Mouse (Mus musculus): ENCODE measurements around the gene Cers3.

Gene Cers3

DNA sequence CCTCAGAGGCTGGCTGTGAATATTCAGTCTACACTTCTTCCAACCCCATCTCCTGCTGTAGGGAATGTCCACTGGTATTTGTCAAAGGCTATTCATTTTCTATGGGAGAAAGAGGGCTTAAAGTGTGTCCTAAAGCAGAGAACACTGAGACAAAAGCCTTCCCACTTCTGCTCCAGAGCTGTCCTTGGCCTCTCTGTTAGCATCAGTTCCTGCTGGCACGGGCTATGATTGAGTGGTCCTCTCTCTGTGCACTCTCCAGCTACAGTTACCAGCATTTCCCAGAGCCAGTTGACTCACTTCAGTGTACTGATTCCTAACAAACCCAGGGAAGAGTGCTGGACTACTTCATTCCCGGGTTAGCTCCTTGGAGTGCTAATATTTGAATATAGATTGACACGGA, 43.2 kb downstream of the Cers3 start:
- no peak for DNase-seq

DNA sequence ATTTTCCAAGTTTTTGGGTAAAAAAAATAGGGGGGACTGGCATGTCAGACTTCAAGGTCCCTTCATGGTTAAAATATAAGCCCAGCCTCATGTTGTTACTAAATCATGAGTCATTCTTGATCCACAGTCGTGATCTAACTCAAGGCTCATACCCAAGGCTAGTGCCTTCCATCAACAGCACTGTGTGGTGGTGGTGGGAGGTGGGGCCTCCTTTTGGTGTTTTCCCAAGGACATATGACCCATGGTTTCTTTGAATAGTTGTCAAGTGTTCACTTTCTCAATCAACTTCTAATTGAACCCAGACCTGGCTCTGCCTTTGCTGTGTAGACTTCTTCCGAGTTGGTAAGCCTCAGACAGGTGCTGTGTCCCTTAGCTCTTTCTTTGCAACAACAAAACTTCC, 44.5 kb downstream of the Cers3 start:
- DNase-seq = no peak

DNA sequence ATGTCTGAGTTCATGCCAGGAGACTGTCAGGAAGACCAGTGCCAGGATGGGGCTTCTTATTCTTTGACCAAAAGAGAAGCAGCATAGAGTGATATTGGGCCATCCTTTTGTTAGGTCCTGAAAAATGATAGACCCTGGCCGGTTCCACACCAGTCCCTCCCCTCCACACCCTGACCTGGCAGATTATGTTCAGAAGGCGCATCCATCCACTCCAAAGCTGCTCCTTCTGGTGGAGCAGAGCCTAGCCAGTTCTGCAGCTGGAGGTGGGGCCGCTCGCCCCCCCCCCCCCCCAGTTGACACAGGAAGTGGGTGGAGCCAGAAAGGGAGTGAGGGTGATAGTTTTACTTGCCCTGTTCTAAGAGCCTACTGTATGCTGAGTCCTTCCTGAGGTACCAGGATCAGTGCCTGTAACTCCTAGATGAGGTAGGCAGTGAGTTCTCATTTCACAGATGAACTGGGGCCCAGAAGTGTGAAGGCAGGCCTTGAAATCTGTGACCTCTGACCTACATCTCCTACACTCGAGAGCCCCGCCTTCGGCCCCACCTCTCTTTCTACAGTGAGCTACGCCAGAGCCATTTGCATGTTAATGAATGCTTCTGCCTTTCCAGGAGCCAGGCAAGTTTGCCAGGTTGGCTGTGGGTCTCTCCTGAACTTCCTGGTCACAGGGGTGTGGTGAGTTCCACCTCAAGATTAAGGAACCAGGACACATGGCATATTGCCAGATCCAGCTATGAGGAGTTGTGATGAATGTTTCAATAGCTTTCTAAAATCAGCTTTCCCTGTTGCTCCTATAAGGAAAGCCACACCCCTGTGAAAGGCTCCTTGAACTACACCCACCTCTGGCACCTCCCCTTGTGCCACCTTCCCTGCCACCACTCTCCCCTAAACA, 46.8 kb downstream of the Cers3 start:
- peak; percentile 47 to 69 for DNase-seq

DNA sequence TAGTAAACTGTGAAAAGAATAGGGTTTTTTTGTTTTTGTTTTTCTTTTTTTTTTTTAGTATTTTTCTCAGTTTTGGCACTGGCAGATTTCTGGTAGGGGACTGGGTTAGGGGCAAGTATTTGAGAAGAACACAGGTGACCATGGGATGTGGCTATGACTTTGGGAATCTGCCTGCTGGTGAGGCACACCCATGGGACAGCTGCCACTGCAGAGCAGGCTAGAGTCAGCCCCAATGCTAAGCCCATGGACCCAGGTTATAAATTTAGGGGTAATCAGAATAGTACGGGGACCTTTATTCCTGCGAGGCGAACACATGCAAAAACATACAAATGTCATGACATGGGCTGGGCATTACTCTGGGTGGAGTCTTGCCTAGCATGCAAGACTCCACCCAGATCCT, 47.7 kb downstream of the Cers3 start:
- DNase-seq = no peak

DNA sequence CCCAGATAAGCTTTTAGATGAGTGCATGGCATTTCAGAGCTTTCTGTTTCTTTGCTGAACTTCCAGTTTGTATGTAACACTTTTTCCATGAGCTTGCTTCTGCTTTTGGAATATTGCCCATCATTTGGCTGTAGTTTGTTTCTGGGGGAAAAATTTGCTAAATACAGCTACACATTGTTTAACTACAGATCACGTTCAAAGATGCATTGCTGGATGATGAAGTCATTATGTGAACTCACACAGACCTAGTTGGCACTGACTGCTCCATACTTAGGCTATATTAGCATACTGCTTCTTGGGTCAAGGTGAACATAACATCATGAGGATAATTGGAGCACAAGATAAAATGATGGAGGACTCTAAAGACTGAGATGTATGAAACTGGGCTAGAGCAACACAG, 53.6 kb downstream of the Cers3 start:
- DNase-seq = no peak

DNA sequence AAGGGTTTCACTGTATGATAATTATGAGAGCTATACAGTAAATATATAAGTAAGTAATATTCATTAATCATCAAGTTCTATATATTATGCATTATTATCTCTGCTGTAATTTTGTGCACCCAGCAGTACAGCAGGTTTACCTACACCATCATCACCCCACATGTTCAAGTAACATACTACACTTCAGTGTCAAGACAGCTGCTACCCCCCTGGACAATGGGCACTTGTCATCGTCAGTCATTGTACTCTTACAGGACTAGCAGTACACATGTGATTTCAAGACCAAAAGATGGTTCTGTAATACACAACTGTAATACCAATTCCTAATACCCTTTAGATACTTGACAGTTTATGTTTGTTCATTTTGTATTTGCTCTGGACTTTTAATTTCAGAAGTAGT, 54.0 kb downstream of the Cers3 start:
- no peak for DNase-seq

DNA sequence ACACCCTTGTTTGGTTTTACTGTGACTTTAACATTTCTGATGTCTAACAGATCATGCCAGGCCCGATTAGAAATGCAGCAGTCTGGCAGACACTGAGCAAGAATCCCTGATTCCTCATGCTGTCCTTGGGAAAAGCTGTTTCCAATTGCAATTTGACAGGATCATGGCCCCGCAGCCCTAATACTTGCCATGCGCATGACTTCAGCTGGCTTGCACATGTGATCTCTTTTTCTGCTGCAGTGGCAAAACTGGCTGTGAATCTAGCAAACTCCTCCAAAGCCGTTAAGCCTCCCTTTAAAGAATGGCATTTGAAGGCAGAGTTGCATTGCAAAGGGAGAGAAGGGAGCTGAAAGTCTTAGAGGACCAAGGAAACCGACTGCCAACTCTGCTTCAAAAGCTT, 55.5 kb downstream of the Cers3 start:
- peak; percentile 26 to 43 for DNase-seq

DNA sequence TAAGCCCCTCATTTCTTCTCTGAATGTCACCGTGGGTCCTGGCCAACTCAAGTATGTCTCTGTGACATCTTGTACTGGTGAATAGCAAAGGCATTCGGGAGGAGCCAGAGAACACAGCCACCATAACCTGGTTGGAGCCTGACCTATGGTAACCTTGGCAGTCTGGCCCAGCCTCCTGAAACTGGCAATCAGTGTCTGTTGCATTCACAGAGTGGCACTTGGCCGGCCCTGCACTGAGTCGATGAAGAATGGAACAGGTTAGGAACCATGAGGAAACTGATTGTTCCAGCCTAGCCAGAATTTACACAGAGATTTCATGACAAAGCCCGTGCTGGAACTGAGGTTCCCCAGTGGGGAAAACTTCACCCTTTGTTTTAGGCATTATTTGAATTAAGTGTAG, 57.5 kb downstream of the Cers3 start:
- DNase-seq = no peak

DNA sequence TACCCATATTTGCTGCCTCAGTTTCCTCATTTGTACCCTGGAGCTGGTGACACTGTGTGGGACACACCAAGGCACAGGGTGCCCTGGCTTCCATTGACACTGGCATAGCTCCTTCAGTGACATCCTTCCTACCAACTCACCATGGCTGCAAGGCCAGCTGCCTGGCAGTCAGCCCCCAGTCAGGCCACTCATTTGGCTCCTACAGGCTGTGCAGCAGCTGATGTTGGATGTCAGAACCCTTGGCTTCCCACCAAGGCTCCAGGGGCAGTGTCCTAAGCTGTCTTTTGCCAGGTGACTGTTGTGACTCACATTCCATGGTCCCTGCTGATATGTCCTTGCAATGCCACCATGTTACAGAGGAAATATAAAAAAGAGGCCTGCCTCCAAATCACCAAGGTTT, 58.5 kb downstream of the Cers3 start:
- no peak for DNase-seq

DNA sequence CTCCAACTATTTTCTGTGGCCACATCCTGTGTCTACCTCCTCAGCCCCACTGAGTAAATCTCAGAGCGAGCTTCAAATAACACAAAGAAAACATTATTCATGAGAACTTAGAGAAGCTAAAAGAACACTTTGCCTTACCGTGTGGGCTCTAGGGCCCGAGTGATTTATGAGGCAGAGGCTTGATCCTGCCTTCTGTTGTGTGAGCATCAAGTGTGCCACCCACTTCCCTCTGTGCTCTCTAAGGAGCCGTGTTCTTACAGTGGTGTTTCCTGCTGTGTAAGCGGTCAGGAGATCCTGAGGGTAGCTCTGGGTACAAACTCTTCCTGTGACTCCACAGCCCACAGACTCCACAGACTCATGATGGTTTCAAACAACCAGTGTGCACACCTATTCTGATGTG, 60.5 kb downstream of the Cers3 start:
- no peak for DNase-seq

DNA sequence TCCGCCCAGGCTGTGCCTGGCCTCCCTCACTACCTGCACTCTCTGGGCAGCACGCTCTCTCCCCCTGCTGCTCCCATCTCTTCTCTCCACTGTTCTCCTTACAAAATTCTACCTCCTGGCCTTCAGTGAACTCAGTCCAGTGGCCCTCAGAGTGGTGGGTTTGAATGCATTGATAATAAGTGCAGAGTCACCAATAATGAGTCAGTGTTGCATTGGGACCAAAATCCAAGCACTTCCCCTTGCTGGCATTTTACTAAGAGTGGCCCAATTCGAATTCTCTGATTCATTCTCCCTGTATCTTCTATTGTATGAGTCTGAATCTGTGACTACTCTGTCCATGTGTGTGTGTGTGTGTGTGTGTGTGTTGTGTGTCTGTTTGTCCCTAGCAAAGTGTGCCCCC, 63.5 kb downstream of the Cers3 start:
- DNase-seq = no peak

DNA sequence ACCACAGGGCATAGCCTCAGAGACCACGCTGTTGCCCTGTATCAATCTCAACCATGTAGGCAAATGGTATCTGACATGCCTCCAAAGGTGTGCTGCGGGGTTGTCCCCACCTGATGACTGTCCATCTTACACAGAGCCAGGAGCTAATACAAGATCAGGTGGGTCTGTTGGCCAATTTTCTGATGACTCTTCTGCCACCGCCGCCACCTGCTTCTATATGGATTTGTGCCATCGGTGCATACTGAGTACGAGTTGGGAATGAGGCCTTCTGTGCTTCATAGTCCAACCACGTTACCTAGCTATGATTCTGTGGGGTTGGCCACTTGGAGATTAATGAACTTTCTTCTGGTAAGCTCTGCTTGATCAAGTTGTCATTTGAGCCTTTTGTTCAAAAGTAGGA, 67.1 kb downstream of the Cers3 start:
- no peak for DNase-seq

DNA sequence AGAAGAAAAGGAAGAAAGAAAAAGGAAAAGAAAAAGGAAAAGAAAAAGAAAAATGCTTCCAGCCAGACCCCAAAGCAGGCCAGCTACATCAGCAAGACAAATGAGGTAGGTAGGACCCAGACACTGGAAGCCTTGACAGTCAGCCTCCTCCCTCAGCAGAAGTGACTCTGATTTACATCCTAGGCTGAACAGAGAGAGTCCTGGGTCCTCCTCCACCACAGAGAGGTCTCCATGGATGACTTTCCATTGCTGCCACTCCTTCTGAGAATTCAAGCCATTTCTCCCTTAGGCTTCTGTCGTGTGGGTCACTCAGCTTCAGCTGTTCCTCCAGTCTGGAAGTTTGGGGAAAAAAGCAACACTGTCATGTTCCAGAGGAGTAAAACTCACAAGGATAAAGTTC, 68.0 kb downstream of the Cers3 start:
- DNase-seq = no peak

DNA sequence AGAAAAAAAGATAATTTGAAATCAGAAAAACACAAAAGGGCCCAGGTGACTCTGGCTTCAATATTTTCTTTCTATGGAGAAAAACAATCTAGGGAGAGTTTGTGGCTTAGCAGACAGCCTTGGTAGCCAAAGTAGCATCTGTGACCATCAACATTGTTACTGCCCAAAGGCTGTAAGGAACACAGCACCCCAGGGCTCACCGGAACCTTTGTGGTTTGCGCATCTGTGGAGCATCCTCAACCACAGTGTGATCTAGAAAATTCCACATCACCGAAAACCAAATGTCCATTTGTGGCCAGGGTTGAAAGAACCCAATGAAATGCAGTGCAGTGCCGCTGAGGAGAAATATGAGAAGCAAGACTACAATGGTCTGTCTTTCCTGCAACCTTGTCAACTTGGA, 69.0 kb downstream of the Cers3 start:
- DNase-seq = no peak

DNA sequence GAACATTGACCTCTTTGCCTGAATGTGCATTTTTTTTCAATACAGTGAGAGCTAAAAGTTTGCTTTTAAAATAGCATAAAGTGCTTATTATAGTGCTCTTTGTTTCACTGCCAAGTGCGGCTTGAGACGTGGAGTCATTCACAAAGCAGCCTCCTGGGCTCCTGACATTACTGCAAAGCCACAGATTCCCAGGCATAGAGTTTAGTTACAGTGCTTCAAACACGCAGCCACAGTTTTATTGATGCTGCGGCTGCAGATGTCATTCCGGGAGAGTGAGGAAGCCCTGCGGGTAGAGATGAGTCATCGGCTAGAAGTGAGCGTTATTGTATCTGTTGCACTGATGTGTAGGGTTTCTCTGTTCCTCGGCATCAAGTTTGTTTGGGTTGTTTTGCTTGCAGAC, 69.4 kb downstream of the Cers3 start:
- DNase-seq = no peak

DNA sequence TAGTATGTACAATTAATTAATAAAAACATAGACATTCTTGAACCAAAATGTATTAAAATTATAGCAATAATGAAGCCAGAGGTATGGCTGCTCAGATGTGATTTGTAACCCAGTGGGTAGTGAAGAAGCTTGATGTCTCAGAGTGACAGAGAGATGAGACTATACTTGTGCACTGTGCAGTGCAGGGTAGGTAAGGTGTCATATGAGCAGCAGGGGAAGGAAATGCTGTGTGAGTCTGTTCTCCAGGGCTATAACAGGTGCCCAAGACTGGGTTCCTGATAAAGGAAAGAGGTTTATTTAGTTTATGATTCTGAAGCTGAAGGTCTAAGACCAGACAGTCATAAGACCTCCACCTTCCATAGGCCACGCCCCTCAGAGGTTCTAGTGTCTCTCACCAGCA, 69.9 kb downstream of the Cers3 start:
- DNase-seq = no peak

DNA sequence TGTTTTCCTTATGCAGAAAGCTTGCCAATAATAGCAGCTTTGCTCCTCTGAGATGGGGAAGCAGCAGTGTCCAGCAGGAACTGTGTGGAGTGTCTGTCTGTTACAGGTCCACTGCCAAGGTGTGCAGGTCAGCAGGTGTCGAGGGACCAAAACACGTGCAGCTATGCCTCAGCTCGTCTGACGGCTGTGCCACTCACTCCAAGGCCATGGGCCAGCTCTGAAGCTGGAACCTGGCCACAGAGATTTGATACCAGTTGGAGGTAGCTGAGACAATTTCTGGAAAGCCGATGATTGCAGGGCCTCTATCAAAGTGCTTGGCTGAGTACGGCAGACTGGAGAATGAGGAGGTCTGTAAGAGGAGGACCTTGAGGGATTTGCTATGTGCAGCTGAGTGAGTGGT, 72.2 kb downstream of the Cers3 start:
- no peak for DNase-seq

DNA sequence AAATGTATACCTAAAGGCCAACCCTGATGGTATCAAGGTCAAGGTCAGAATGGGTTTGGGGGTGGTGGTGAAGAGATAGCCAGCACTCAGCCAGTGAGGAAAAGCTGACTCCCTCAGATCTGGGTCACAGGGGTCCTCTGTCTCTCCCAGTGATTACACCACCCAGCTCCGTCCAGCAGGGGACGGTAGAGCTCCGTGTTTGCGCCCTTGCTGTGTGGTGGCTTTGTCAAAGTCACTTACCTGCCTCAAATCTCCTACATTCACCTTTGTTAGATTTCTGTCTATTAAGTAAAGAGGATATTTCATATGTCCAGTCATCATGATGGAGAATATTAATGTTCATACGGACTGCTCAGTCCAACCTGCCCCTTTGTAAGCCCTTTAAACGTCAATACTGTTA, 76.7 kb downstream of the Cers3 start:
- DNase-seq = peak; percentile 72 to 73

DNA sequence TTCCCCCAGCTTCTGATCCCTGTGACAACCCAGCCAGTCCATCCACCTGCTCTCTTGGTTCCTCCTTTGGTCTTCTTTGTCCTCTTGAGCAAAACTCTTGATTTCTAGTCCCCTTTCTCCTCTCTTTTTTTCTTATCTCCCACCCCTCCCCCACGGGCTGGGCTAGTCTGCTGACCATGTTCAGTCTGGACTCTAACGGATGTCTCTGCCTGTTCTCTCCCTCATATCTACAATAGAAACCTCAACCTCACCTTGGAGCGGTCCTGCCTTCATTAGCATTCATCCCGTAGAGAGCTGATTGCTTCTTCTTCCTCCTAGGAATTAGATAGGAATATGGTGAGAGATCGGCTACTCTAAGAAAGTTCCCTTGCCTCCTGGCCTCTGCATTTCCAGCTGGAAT, 87.5 kb downstream of the Cers3 start:
- DNase-seq = no peak

DNA sequence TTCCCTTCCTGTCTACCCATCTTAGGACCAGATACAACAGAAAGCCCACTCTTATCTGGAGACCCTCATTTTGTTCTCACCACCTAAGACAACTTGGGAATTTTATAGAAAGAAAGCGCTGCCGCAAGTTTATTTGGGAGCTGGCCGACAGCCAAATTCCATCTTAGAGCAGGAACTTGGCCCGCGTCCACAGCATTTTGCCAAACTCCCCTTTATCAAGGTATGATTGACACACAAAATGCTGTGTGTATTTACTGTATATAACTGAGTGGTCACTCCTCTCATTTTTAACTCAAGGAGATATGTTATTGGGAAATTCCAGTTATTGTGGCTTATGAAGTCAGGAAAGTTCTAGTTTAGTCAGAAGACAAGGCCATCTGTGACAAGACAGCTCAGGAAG, 88.0 kb downstream of the Cers3 start:
- peak; percentile 74 to 75 for DNase-seq

DNA sequence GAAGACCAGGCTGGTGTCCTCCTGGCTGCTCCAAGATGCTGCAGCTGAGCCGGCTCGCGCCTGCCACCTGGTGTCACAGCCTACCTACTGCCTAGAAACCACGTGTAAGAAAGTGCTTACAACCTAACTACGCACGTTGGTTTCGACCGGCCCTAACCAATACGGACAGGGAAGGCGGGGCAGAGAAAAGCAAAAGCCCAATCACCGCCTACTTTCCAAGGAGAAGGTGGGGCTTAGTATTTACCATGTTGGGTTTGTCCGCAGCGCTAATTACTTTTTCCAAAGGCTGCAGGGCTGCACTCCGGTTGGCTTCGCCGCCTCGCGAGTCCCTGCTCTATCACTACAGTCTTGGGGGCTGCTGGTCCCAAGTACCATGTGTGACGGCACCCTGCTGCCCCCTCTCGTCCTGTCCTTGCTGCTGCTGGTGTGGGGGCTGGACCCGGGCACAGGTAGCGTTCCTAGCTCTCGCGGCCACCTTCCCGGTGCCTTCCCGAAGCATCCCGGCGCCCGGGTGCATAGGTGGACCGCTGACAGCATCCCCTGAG, 96.2 kb downstream of the Cers3 start, which contains the start of gene Adamts17:
Adamts17 (plus strand) TSS at position 273 of the 545 bp plus-strand sequence.
- DNase-seq = peak; percentile 96 to 97

DNA sequence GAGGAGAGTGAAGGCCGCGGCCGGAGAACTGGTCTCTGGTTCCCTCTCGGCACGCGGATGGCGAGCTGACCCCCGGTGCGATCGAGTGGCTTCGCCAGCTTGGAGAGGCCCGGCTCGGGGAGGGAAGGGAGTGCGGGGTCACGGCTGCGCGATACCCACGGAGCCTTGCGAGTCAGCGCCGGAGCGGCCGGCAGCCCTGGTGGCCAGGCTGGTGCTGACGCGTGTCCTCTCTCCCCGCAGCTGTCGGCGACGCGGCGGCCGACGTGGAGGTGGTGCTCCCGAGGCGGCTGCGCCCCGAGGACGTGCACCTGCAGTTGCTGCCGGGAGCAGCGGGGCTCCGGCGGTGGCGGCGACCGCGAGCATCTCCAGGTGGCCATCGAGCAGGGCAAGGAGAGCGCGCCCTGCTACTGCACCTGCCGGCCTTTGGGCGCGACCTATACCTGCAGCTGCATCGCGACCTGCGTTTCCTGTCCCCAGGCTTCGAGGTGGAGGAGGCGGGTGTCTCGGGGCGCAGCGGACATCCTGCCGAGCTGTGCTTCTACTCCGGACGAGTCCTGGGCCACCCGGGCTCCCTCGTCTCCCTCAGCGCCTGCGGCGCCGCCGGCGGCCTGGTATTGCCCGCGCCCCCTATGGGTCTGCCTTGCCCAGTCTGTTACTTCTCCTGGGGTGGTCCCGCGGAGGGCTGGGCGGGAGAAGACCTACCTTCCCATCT, 96.9 kb downstream of the Cers3 start:
- peak; percentile 71 to 78 for DNase-seq

DNA sequence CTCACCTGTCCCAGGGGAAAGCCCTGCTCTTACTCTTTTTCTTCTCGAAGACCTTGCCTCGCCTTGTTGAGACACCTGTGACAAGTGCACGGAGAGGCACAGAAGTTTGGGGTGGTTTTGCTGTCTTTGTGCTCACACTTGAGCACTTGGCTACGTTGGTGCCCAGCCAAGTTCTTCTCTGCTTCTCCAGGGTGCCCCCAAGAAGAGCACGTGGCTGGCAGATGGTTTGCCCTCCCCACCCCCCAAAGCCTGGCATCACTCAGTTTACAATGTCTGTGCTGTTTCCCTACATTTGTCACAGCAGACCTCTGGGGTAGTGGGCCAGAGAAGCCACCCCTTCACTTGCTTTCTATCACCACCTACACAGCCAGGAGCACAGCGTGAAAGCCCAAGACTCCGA, 97.9 kb downstream of the Cers3 start:
- DNase-seq = no peak

DNA sequence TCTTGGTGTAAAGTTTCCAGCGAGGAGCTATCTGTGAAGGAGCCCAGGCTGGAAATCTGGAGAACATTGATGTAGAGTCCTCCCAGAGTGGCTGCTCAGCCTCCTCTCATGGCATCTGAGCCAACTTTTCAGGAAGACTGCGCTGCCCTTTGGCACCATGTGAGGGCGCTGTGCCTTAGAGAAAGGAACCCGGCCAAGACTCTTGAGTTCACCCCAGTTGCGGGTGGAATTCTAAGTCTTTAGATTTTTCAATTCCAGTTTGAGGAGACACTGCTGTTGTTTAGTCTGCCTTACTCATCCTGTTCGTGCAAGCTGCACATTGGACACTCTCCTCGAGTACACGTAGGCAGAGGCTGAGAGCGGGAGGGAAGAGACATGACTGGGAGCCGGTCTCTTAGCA, 98.7 kb downstream of the Cers3 start:
- peak; percentile 89 to 90 for DNase-seq

All from kidney, postnatal 4 days (tissue).